Mouse (Mus musculus) forebrain, embryonic 11.5 days (tissue): ENCODE results near the gene Olfr201. TPM values are rescaled to one million over a fixed set of nuclear protein-coding genes. Genes with fewer than 3 reads are reported as not detected.
"Not testable (repeated sequence)": the region's sequence is repeated elsewhere in the genome, so short reads cannot be mapped to it uniquely, and the experiment has no call there.

Experiments used
- ATAC-seq: fragments of 200-750 bp; cut with Nextera tagmentation; replicated peaks from 2 replicates; pipeline ENCODE4 v1.8.0; 2017; ENCODE audit warnings: moderate TSS enrichment; ENCODE audit not compliant: low FRiP score
- DNase-seq: peaks from one replicate; pipeline ENCODE4 v3.0.0-alpha.2; 2017; ENCODE audit warnings: low spot score
- H3K27ac ChIP-seq: fragments of 300-500 bp; sonication (generic); 2 replicates; pipeline ENCODE4 v1.5.1; 2014; ENCODE audit warnings: low read depth, low read length
- H3K27me3 ChIP-seq: fragments of 300-500 bp; sonication (generic); 2 replicates; pipeline ENCODE4 v1.6.1; 2014; ENCODE audit warnings: mild to moderate bottlenecking, low read length, mixed read lengths; ENCODE audit not compliant: control insufficient read depth, insufficient read depth
- H3K36me3 ChIP-seq: fragments of 300-500 bp; sonication (generic); 2 replicates; pipeline ENCODE4 v1.6.1; 2014; ENCODE audit warnings: mild to moderate bottlenecking, low read length, moderate library complexity, mixed read lengths; ENCODE audit not compliant: control insufficient read depth, insufficient read depth
- H3K4me1 ChIP-seq: fragments of 300-500 bp; sonication (generic); replicated peaks from 2 replicates; pipeline ENCODE4 v1.6.1; 2014; ENCODE audit warnings: low read length, mixed read lengths; ENCODE audit not compliant: control insufficient read depth, insufficient read depth
- H3K4me2 ChIP-seq: fragments of 300-500 bp; sonication (generic); 2 replicates; pipeline ENCODE4 v1.6.1; 2014; ENCODE audit warnings: low read depth, mild to moderate bottlenecking, low read length, moderate library complexity, mixed read lengths; ENCODE audit not compliant: severe bottlenecking
- H3K4me3 ChIP-seq: fragments of 300-500 bp; sonication (generic); 2 replicates; pipeline ENCODE4 v1.5.1; 2014; ENCODE audit warnings: low read depth, low read length
- H3K9ac ChIP-seq: fragments of 300-500 bp; sonication (generic); 2 replicates; pipeline ENCODE4 v1.6.1; 2014; ENCODE audit warnings: low read length
- H3K9me3 ChIP-seq: fragments of 300-500 bp; sonication (generic); 2 replicates; pipeline ENCODE4 v1.6.1; 2016; ENCODE audit warnings: low read length, mixed read lengths; ENCODE audit not compliant: control insufficient read depth
- WGBS: fragments of 180-500 bp; shearing (Covaris S2); extraction: QIAGEN DNeasy Blood & Tissue Kit; methylation state at CpG from one replicate; pipeline ENCODE4 v1.1.7; 2014; 5-methylcytosine and 5-hydroxymethylcytosine counted together
- polyA plus RNA-seq: library from polyadenylated mRNA; unstranded; fragments of >200 nt; fragmentation: Nextera tagmentation; extraction: Ambion mirVana; gene quantifications from 2 replicates; pipeline ENCODE4 v1.2.1, GENCODE M21; 2014

Gene Olfr201
- not detected in 2 replicates for polyA plus RNA-seq

DNA sequence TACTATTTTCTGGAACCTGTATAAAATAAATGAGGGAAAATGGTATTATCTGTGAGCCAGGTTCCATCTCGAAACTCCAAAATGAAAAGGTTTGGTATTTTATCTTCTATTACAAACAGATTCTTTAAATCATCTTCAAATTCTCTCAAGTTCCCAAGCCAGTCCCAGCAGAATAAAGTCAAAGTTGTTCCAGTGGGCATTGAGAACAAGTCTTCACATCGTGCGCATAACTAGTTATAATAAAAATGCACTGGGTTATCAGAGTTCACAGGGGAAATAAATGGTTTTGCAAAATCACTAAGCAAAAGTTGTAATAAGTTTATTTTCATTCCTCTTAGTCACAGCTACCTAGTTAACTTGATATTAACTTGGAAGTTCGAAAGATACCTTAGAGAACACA lies at the start of gene Olfr201:
Gene Olfr201 (minus strand): TSS at position 101 of the 400 bp plus-strand sequence.
- ATAC-seq, DNase-seq, H3K36me3 ChIP-seq, H3K9ac ChIP-seq, H3K27ac ChIP-seq, H3K4me2 ChIP-seq, H3K9me3 ChIP-seq, H3K27me3 ChIP-seq, H3K4me1 ChIP-seq, H3K4me3 ChIP-seq: not testable (repeated sequence)
- WGBS, result 89% methylated on average over 4 of the region's 4 CpGs

DNA sequence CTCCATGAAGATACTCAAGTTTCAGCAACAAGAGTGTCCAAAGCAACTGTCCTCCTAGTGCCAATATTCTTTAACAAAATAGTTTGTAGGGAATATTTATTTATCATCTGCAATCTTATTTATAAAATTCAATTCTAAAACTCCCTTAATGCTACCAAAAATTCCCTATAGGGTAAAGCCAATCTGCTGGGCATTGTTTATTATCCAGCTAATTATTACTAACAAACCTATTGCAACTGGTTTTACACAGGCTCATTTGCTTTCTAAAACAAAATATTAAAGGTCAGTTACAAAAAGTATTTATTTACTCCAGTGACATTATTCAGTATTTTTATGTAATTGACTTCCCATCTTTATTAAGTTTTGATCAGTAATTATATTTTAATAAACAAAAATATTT lies 45.7 kb upstream of the Olfr201 start, which contains the start of gene Olfr204:
Gene Olfr204 (minus strand): TSS at position 101 of the 400 bp plus-strand sequence.
- Histone ChIP-seq H3K4me1 (no peaks in the 10 kb centered on the region), H3K9me3 (no peaks in the 10 kb centered on the region), H3K4me3 (no peak within 1 kb of the TSS), H3K27ac (no peak within 1 kb of the TSS), H3K27me3 (no peaks in the 10 kb centered on the region), H3K9ac (no peak within 1 kb of the TSS), H3K4me2 (no peak within 1 kb of the TSS), H3K36me3 (no peaks in the 10 kb centered on the region)
- ATAC-seq (no peak), DNase-seq (no peak)

DNA sequence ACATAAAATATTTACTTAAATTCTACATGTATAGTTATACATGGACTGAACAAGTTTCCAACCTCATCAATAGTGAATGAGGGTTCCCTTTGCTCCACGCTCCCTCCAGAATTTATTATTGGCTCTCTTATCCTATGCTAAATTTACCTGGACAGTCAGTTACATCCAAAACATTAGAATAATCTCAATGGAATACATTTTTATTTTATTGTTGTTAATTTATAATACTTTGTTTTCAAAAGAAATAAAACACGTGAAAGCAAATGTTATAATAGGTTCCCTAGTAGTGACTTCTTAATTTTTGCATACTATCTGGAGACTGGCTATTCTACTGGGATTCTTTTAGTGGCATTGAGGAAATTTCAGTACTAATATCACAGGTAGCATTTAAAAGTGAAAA lies 26.1 kb upstream of the Olfr201 start, which contains the start of gene Olfr203:
Gene Olfr203 (plus strand): TSS at position 301 of the 400 bp plus-strand sequence.
- Histone ChIP-seq H3K9ac (no peak within 1 kb of the TSS), H3K27ac (no peak within 1 kb of the TSS), H3K4me2 (no peak within 1 kb of the TSS), H3K9me3 (no peaks in the 10 kb centered on the region), H3K4me3 (no peak within 1 kb of the TSS), H3K27me3 (no peaks in the 10 kb centered on the region), H3K36me3 (no peaks in the 10 kb centered on the region), H3K4me1 (no peaks in the 10 kb centered on the region)
- ATAC-seq (no peak), DNase-seq (no peak)
- 83% methylated on average over 2 of the region's 2 CpGs for WGBS

DNA sequence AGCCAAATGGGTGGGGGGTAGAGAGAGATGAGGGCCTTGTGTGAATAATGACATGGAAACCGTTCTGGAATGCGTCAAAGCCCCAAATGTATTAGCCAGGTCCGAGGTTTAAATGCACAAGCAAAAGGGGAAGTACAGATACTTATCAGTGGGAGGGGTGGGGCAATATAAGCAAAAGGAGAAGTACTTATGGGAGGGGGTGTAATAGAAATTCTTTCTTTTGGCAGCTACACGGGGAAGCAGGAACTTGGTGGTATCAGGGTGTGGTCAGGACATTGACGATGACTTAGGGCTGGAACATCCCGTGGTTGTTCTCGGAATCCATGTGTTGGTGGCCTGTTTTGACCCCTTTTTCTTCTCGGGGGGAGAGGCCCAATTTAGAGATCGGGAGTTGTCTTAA lies 15.1 kb upstream of the Olfr201 start:
- H3K4me3 ChIP-seq, H3K27me3 ChIP-seq, H3K36me3 ChIP-seq, H3K9ac ChIP-seq, DNase-seq, ATAC-seq, H3K9me3 ChIP-seq, H3K4me2 ChIP-seq, H3K27ac ChIP-seq, H3K4me1 ChIP-seq: not testable (repeated sequence)
- WGBS, result 85% methylated on average over 9 of the region's 9 CpGs

DNA sequence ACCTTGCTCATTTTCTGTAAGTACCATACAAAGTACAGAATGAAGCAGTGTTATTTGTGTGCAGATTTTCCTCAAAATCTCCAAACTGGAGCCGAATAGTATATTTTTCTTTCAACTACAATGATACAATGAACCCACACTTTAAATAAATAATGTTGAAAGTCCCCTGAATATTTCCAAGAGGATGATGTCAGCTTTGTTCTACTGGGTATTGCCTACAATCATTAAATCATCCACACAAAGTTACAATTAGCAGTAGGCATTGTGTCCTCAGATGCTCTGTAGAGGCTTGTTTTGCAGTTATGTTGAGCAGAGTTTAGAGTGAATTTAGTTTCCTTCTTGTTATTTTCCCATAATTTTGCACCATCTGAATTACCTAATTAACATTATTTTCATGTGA lies 14.3 kb upstream of the Olfr201 start, which contains the start of gene Olfr202:
Gene Olfr202 (minus strand): TSS at position 101 of the 400 bp plus-strand sequence.
- DNase-seq, result no peak
- 84% methylated on average over 1 of the region's 1 CpGs for WGBS
- Histone ChIP-seq H3K27me3 (no peaks in the 10 kb centered on the region), H3K27ac (no peak within 1 kb of the TSS), H3K9ac (no peak within 1 kb of the TSS), H3K4me3 (no peak within 1 kb of the TSS), H3K4me2 (no peak within 1 kb of the TSS), H3K4me1 (no peaks in the 10 kb centered on the region), H3K36me3 (no peaks in the 10 kb centered on the region), H3K9me3 (no peaks in the 10 kb centered on the region)
- no peak for ATAC-seq

DNA sequence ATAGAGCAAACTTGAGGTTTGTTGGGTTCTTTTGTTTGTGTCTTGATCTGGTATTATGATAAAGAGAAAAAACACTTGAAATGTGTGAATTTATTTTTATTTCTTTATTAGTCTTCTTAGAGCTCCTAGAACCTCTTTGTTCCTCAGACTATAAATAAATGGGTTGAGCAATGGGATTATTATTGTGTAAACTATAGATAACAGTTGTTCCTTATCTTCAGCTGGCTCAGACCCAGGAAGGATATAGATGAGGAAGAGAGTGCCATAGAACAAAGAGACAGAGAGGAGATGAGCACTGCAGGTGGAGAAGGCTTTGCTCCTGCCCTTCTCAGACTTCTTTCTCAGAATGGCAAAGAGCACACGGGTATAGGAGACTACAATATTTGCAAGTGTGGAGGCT lies 11.0 kb upstream of the Olfr201 start:
- Histone ChIP-seq H3K9ac (no peak overlapping the region), H3K9me3 (no peaks in the 10 kb centered on the region), H3K27me3 (no peaks in the 10 kb centered on the region), H3K4me1 (no peaks in the 10 kb centered on the region), H3K4me3 (no peak overlapping the region), H3K36me3 (no peaks in the 10 kb centered on the region), H3K4me2 (no peak overlapping the region), H3K27ac (no peak overlapping the region)
- DNase-seq, result no peak
- no peak for ATAC-seq
- 81% methylated on average over 1 of the region's 1 CpGs for WGBS

DNA sequence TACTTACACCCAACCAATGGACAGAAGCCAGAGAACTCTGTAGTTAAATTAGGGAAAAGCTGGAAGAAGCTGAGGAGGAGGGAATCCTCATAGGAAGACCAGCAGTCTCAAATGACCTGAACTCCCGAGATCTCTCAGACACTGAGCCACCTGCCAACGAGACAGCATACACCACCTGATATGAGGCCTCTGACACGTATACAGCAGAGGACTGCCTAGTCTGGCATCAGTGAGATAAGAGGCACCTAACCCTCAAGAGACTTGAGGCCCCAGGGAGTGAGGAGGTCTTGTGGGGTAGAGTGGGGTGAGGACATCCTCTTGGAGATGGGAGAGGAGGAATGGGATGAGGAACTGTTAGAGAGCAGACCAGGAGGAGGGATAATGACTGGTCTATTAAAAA lies 8.1 kb upstream of the Olfr201 start:
- WGBS, result 80% methylated on average over 3 of the region's 3 CpGs
- no peaks in the 10 kb centered on the region for H3K27me3 ChIP-seq
- no peak overlapping the region for H3K4me2 ChIP-seq
- H3K9ac ChIP-seq, result no peak overlapping the region
- ATAC-seq (no peak; the same call in 1 of the 2 replicates), DNase-seq (no peak)
- H3K36me3 ChIP-seq, result no peaks in the 10 kb centered on the region
- no peak overlapping the region for H3K4me3 ChIP-seq
- H3K9me3 ChIP-seq, result no peaks in the 10 kb centered on the region
- H3K27ac ChIP-seq, result no peak overlapping the region
- H3K4me1 ChIP-seq, result no peaks in the 10 kb centered on the region

DNA sequence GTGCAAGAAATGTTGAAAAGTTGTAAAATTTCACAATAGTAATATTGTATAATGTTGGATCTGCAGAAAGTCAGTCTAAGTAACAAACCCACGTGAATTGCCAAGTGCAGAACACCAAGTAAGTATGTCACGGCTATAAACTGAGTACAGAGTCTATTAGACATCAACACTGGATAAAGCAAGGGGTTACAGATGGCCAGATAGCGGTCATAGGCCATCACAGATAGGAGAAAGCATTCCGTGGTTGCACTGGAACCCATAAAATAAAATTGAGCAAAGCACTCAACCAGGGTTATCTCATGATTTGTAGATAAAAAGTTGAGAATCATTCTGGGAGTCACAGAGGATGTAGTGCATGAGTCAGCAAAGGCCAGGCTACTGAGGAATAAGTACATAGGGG lies 3.3 kb downstream of the Olfr201 start:
- not testable (repeated sequence) for H3K27ac ChIP-seq, ATAC-seq, H3K4me3 ChIP-seq, H3K4me2 ChIP-seq, H3K9me3 ChIP-seq, H3K27me3 ChIP-seq, H3K36me3 ChIP-seq, DNase-seq, H3K4me1 ChIP-seq, H3K9ac ChIP-seq
- WGBS, result 81% methylated on average over 4 of the region's 4 CpGs

DNA sequence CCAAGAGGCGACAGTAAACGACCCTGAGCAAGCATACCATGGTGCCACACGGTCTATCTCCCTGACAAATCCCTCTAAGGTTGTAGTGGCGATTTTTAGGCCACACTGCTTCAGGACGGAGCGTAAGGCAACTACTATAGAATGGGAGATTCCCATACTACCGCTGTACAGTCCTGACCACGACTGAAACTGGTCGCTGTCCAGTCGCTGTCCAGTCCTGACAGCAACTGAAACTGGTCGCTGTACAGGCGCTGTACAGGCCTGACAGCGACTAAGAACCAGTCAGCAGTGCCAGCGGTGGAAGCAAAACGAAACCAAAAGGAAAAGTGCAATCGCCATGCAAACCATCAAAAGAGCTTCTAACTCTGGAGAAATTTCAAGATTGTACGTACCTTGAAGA lies 22.7 kb downstream of the Olfr201 start:
- Histone ChIP-seq H3K4me1 (no peaks in the 10 kb centered on the region), H3K27ac (no peak overlapping the region), H3K27me3 (no peaks in the 10 kb centered on the region), H3K36me3 (no peaks in the 10 kb centered on the region), H3K4me3 (no peak overlapping the region), H3K4me2 (no peak overlapping the region), H3K9me3 (no peaks in the 10 kb centered on the region), H3K9ac (no peak overlapping the region)
- no peak for DNase-seq
- no peak for ATAC-seq
- WGBS, result 88% methylated on average over 17 of the region's 17 CpGs
